Mouse (Mus musculus) frontal cortex, postnatal 25 days (tissue): Measurements from ENCODE around the gene Reg3b.
"Not testable (repeated sequence)": the region's sequence is repeated elsewhere in the genome, so short reads cannot be mapped to it uniquely, and the experiment has no call there.

Experiments
- DNase-seq, 2 experiments: peaks; one replicate each; pipeline ENCODE4 v3.0.0; 2022; ENCODE audit warnings: low spot score in 2 of 2

Reg3b gene

GRCm38 (mm10) chr6:78370357-78370756 lies at the start of gene Reg3b:
Gene Reg3b, plus strand, starts transcription at chr6:78370657.
- no peak for DNase-seq

DNA sequence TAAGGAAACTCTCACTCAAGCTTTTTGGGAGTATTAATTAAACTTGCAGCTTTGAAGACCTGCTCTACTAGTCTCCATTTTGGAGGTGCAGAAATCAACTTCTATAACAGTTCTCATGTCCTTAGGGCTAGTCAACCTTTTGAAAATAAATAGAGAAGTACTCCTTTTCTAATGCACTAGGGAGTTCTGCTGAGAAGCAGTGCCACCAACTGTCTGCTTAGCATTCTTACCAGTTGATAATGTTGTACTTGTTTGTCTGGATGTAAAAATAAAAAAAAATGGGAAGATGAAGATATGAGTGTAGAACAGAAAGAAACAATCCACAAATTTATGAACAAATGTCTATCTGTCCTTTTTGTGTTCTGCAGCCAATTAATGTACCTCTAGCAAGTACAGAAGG lies 42.7 kb upstream of the Reg3b start:
- no peak for DNase-seq

- DNase-seq: no peak
Measured at GRCm38 (mm10) chr6:78329166-78329565, 41.3 kb upstream of the Reg3b start.

- no peak for DNase-seq
Measured at GRCm38 (mm10) chr6:78331919-78332569, 38.4 kb upstream of the Reg3b start.

- no peak for DNase-seq
Measured at GRCm38 (mm10) chr6:78340296-78340695, 30.2 kb upstream of the Reg3b start.

DNA sequence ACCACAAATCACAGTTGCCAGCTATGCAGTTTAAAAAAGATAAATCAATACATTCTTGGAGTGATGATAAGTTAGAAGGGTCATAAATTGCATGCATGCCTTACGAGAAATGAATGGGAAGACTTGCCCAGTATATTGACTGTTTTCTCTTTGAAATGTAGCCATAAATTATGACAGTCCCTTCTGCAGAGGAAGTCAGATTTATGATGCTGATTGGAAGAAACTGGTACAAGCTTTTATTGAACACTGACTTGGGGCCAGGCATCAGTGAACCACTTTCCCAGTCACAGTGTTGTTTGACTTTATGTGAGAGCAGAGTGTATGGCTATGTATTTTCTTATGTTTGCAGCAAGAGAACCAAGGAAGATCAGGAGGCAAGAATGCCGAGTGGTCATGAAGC lies 28.8 kb upstream of the Reg3b start:
- no peak for DNase-seq

- DNase-seq: no peak
Measured at GRCm38 (mm10) chr6:78361971-78362563, 8.4 kb upstream of the Reg3b start.

DNA sequence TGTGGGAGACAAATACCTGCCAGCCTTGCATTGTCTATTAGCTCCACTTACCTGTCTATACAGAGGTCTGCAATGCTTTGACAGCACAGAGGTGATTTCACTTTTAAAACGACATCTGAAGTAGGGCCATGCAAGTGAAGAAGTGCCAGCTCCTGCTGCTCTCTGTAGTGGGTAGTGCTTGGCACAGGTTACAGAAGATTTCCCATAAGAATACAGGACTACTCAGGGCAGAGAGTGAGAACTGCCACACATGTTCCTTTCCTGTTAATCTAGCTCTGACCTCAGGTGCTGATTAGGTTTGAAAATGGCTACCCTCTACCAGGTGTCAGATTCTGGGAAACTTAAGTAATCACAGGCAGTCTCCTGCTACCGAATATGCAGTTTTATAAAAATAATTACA lies 8.3 kb downstream of the Reg3b start, which contains the start of gene Reg3d:
Gene Reg3d, minus strand, starts transcription at position 101 of the 400 bp plus-strand sequence.
- DNase-seq: no peak

GRCm38 (mm10) chr6:78380409-78380808 lies 10.0 kb downstream of the Reg3b start, which contains the start of gene Reg3a:
Gene Reg3a, plus strand, starts transcription at chr6:78380709.
- DNase-seq: no peak

DNA sequence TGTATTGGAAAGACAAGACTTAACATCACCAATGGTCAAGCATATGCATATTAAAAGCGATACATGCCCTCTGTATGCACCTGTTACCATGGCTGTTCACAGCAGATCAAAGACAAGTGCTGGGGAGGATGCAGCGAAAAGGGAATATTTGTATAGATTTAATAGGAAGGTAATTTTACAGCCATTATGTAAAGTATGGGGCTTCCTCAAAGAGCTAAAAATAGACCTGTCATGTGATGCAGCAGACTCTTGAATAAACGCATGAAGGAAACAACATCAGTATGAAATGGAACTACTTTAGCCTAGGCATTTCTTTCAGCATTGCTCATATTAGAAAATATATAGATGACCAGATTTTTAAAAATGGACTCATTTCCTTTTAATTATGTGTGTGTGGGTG lies 15.2 kb downstream of the Reg3b start:
- DNase-seq: no peak

- DNase-seq: not testable (repeated sequence)
Measured at GRCm38 (mm10) chr6:78395323-78395722, 24.9 kb downstream of the Reg3b start, which contains the start of gene Reg2. Gene Reg2, plus strand, starts transcription at chr6:78395623.

- DNase-seq: not testable (repeated sequence)
Measured at GRCm38 (mm10) chr6:78422411-78422810, 52.0 kb downstream of the Reg3b start, which contains the start of gene Reg1. Gene Reg1, plus strand, starts transcription at chr6:78422711.
